Mouse (Mus musculus) heart, embryonic 13.5 days (tissue): ENCODE data around the gene Kansl1. TPM values are rescaled to one million over a fixed set of nuclear protein-coding genes. Genes with fewer than 3 reads are reported as not detected.
A peak's percentile ranks its signal among the peaks of the same experiment; 100 is the strongest.

Experiments used
- ATAC-seq: fragments of 200-750 bp; cut with Nextera tagmentation; 2 replicates; pipeline ENCODE4 v1.8.0; 2017; ENCODE audit warnings: moderate TSS enrichment; ENCODE audit not compliant: insufficient number of reproducible peaks, low FRiP score, low TSS enrichment; ENCODE audit errors: extremely low read depth
- H3K27ac ChIP-seq: fragments of 300-500 bp; sonication (generic); replicated peaks from 2 replicates; pipeline ENCODE4 v1.5.1; 2015; ENCODE audit warnings: moderate library complexity, mild to moderate bottlenecking, inconsistent platforms
- H3K27me3 ChIP-seq: fragments of 300-500 bp; sonication (generic); replicated peaks from 2 replicates; pipeline ENCODE4 v1.6.1; 2015; ENCODE audit warnings: mild to moderate bottlenecking, inconsistent platforms
- H3K36me3 ChIP-seq: fragments of 300-500 bp; sonication (generic); 2 replicates; pipeline ENCODE4 v1.6.1; 2015; ENCODE audit warnings: mild to moderate bottlenecking, inconsistent platforms
- H3K4me1 ChIP-seq: fragments of 300-500 bp; sonication (generic); 2 replicates; pipeline ENCODE4 v1.6.1; 2015; ENCODE audit warnings: inconsistent platforms
- H3K4me2 ChIP-seq: fragments of 300-500 bp; sonication (generic); 2 replicates; pipeline ENCODE4 v1.6.1; 2015; ENCODE audit warnings: inconsistent platforms, mild to moderate bottlenecking, moderate library complexity
- H3K4me3 ChIP-seq: fragments of 300-500 bp; sonication (generic); 2 replicates; pipeline ENCODE4 v1.5.1; 2015; ENCODE audit warnings: moderate library complexity, mild to moderate bottlenecking, inconsistent platforms
- H3K9ac ChIP-seq: fragments of 300-500 bp; sonication (generic); 2 replicates; pipeline ENCODE4 v1.6.1; 2015; ENCODE audit warnings: inconsistent platforms, mild to moderate bottlenecking, moderate library complexity
- H3K9me3 ChIP-seq: fragments of 300-500 bp; sonication (generic); 2 replicates; pipeline ENCODE4 v1.6.1; 2016; ENCODE audit warnings: inconsistent platforms
- WGBS: fragments of 180-500 bp; shearing (Covaris S2); methylation state at CpG from one replicate; pipeline ENCODE4 v1.1.7; 2015; ENCODE audit warnings: mixed read lengths; 5-methylcytosine and 5-hydroxymethylcytosine counted together
- polyA plus RNA-seq: library from polyadenylated mRNA; unstranded; fragments of >200 nt; fragmentation: Nextera tagmentation; extraction: Ambion mirVana; gene quantifications from 2 replicates; pipeline ENCODE4 v1.2.1, GENCODE M21; 2015

Gene Kansl1
- polyA plus RNA-seq, 1 experiment from 2014 or later: 13.3 TPM

- ATAC-seq: no peak
- no peaks in the 10 kb centered on the region for H3K9me3 ChIP-seq
Observed at GRCm38 (mm10) chr11:104395648-104396047, 73.0 kb downstream of the Kansl1 start.

GRCm38 (mm10) chr11:104393196-104393595, 75.5 kb downstream of the Kansl1 start:
- no peak overlapping the region for H3K9ac ChIP-seq
- 78% methylated on average over 6 of the region's 6 CpGs for WGBS
- no peaks in the 10 kb centered on the region for H3K27me3 ChIP-seq
- peaks cover 16% of the 10 kb centered on the region for H3K4me1 ChIP-seq
- no peak overlapping the region for H3K4me3 ChIP-seq
- no peak overlapping the region for H3K27ac ChIP-seq
- H3K36me3 ChIP-seq: peaks cover 10% of the 10 kb centered on the region
- no peaks in the 10 kb centered on the region for H3K9me3 ChIP-seq
- no peak for ATAC-seq
- no peak overlapping the region for H3K4me2 ChIP-seq

More at GRCm38 (mm10) chr11:104395648-104396047, 73.0 kb downstream of the Kansl1 start:
- Histone ChIP-seq H3K27me3 (no peaks in the 10 kb centered on the region), H3K27ac (no peak overlapping the region), H3K4me2 (no peak overlapping the region), H3K9ac (no peak overlapping the region), H3K4me3 (no peak overlapping the region), H3K36me3 (peaks cover 13% of the 10 kb centered on the region), H3K4me1 (peaks cover 33% of the 10 kb centered on the region)
- WGBS: 97% methylated on average over 2 of the region's 2 CpGs

- Histone ChIP-seq H3K27me3 (no peaks in the 10 kb centered on the region), H3K36me3 (peaks cover 10% of the 10 kb centered on the region), H3K27ac (no peak overlapping the region), H3K4me2 (no peak overlapping the region), H3K9me3 (no peaks in the 10 kb centered on the region), H3K4me1 (peaks cover 14% of the 10 kb centered on the region), H3K9ac (no peak overlapping the region), H3K4me3 (no peak overlapping the region)
- 82% methylated on average over 1 of the region's 1 CpGs for WGBS
- ATAC-seq: no peak
Observed at GRCm38 (mm10) chr11:104392153-104392552, 76.5 kb downstream of the Kansl1 start.

GRCm38 (mm10) chr11:104387284-104387683, 81.4 kb downstream of the Kansl1 start:
- Histone ChIP-seq H3K4me3 (no peak overlapping the region), H3K4me2 (no peak overlapping the region), H3K9ac (no peak overlapping the region), H3K36me3 (no peaks in the 10 kb centered on the region), H3K27me3 (no peaks in the 10 kb centered on the region), H3K9me3 (no peaks in the 10 kb centered on the region), H3K4me1 (no peaks in the 10 kb centered on the region), H3K27ac (no peak overlapping the region)
- ATAC-seq: no peak
- WGBS: 90% methylated on average over 1 of the region's 1 CpGs

- Histone ChIP-seq H3K4me2 (no peak overlapping the region), H3K36me3 (no peaks in the 10 kb centered on the region), H3K9ac (no peak overlapping the region), H3K4me1 (no peaks in the 10 kb centered on the region), H3K27ac (no peak overlapping the region), H3K27me3 (no peaks in the 10 kb centered on the region), H3K9me3 (no peaks in the 10 kb centered on the region), H3K4me3 (no peak overlapping the region)
- 98% methylated on average over 1 of the region's 1 CpGs for WGBS
- ATAC-seq: no peak
Observed at GRCm38 (mm10) chr11:104386595-104386994, 82.1 kb downstream of the Kansl1 start.

- no peak overlapping the region for H3K4me3 ChIP-seq
- no peak for ATAC-seq
- H3K9me3 ChIP-seq: no peaks in the 10 kb centered on the region
- H3K4me1 ChIP-seq: no peaks in the 10 kb centered on the region
- no peak overlapping the region for H3K27ac ChIP-seq
- no peaks in the 10 kb centered on the region for H3K27me3 ChIP-seq
- peaks cover 6% of the 10 kb centered on the region; the same call in 1 of the 2 replicates for H3K36me3 ChIP-seq
- no peak overlapping the region for H3K4me2 ChIP-seq
- H3K9ac ChIP-seq: no peak overlapping the region
- 84% methylated on average over 2 of the region's 2 CpGs for WGBS
Observed at GRCm38 (mm10) chr11:104383167-104383810, 85.4 kb downstream of the Kansl1 start.

- no peak overlapping the region for H3K4me2 ChIP-seq
- no peak overlapping the region for H3K4me3 ChIP-seq
- 84% methylated on average over 4 of the region's 4 CpGs for WGBS
- H3K27ac ChIP-seq: no peak overlapping the region
- H3K9me3 ChIP-seq: no peaks in the 10 kb centered on the region
- H3K9ac ChIP-seq: no peak overlapping the region
- H3K4me1 ChIP-seq: no peaks in the 10 kb centered on the region
- no peaks in the 10 kb centered on the region for H3K27me3 ChIP-seq
- ATAC-seq: no peak
- H3K36me3 ChIP-seq: peaks cover 14% of the 10 kb centered on the region
Observed at GRCm38 (mm10) chr11:104381887-104382286, 86.8 kb downstream of the Kansl1 start.

GRCm38 (mm10) chr11:104379635-104380034, 89.0 kb downstream of the Kansl1 start:
- Histone ChIP-seq H3K4me1 (no peaks in the 10 kb centered on the region), H3K9me3 (no peaks in the 10 kb centered on the region), H3K9ac (no peak overlapping the region), H3K4me3 (no peak overlapping the region), H3K4me2 (no peak overlapping the region), H3K27me3 (no peaks in the 10 kb centered on the region), H3K27ac (no peak overlapping the region), H3K36me3 (peaks cover 21% of the 10 kb centered on the region)
- no peak for ATAC-seq
- WGBS: 81% methylated on average over 1 of the region's 1 CpGs

- no peak overlapping the region for H3K9ac ChIP-seq
- H3K9me3 ChIP-seq: no peaks in the 10 kb centered on the region
- no peak overlapping the region for H3K4me2 ChIP-seq
- no peak overlapping the region for H3K4me3 ChIP-seq
- H3K36me3 ChIP-seq: peaks cover 40% of the 10 kb centered on the region
- no peaks in the 10 kb centered on the region for H3K27me3 ChIP-seq
- H3K27ac ChIP-seq: no peak overlapping the region
- H3K4me1 ChIP-seq: no peaks in the 10 kb centered on the region
- WGBS: 95% methylated on average over 3 of the region's 3 CpGs
- ATAC-seq: no peak
Observed at GRCm38 (mm10) chr11:104376291-104376690, 92.4 kb downstream of the Kansl1 start.

GRCm38 (mm10) chr11:104367486-104368190, 101.0 kb downstream of the Kansl1 start:
- H3K9ac ChIP-seq: no peak overlapping the region
- no peak overlapping the region for H3K4me2 ChIP-seq
- no peak for ATAC-seq
- H3K4me3 ChIP-seq: no peak overlapping the region
- no peaks in the 10 kb centered on the region for H3K9me3 ChIP-seq
- H3K27me3 ChIP-seq: no peaks in the 10 kb centered on the region
- 81% methylated on average over 5 of the region's 5 CpGs for WGBS
- H3K36me3 ChIP-seq: peaks cover 33% of the 10 kb centered on the region
- H3K4me1 ChIP-seq: peaks cover 8% of the 10 kb centered on the region
- no peak overlapping the region for H3K27ac ChIP-seq

- H3K27me3 ChIP-seq: no peaks in the 10 kb centered on the region
- 61% methylated on average over 2 of the region's 2 CpGs for WGBS
- peaks cover 38% of the 10 kb centered on the region for H3K36me3 ChIP-seq
- H3K9me3 ChIP-seq: no peaks in the 10 kb centered on the region
- no peak overlapping the region for H3K4me3 ChIP-seq
- peaks cover 8% of the 10 kb centered on the region for H3K4me1 ChIP-seq
- ATAC-seq: no peak
- no peak overlapping the region for H3K9ac ChIP-seq
- H3K4me2 ChIP-seq: 0 out of 2 replicates have a peak overlapping the region, but pooled peaks have one; percentile 18
- peak overlapping the region; percentile 78 for H3K27ac ChIP-seq
Observed at GRCm38 (mm10) chr11:104363823-104364600, 104.6 kb downstream of the Kansl1 start.
